Mouse (Mus musculus) limb, embryonic 11.5 days (tissue): ENCODE measurements around the gene AU018091. TPM values are rescaled to one million over a fixed set of nuclear protein-coding genes. Genes with fewer than 3 reads are reported as not detected.
"Not testable (repeated sequence)": the region's sequence is repeated elsewhere in the genome, so short reads cannot be mapped to it uniquely, and the experiment has no call there.

Source experiments
- ATAC-seq: fragments of 200-750 bp; cut with Nextera tagmentation; 2 replicates; pipeline ENCODE4 v1.8.0; 2017; ENCODE audit warnings: low read depth; ENCODE audit not compliant: insufficient number of reproducible peaks, low FRiP score, low TSS enrichment
- DNase-seq: peaks from one replicate; pipeline ENCODE4 v3.0.0-alpha.2; 2015; ENCODE audit warnings: low spot score
- H3K27ac ChIP-seq: fragments of 300-500 bp; sonication (generic); replicated peaks from 2 replicates; pipeline ENCODE4 v1.5.1; 2014; ENCODE audit warnings: low read depth, mild to moderate bottlenecking, low read length
- H3K27me3 ChIP-seq: fragments of 300-500 bp; sonication (generic); 2 replicates; pipeline ENCODE4 v1.6.1; 2014; ENCODE audit warnings: mild to moderate bottlenecking, low read length, mixed read lengths; ENCODE audit not compliant: control insufficient read depth, insufficient read depth
- H3K36me3 ChIP-seq: fragments of 300-500 bp; sonication (generic); 2 replicates; pipeline ENCODE4 v1.6.1; 2014; ENCODE audit warnings: mild to moderate bottlenecking, low read length, moderate library complexity, mixed read lengths; ENCODE audit not compliant: control insufficient read depth, insufficient read depth
- H3K4me1 ChIP-seq: fragments of 300-500 bp; sonication (generic); 2 replicates; pipeline ENCODE4 v1.6.1; 2014; ENCODE audit warnings: low read length, mixed read lengths; ENCODE audit not compliant: control insufficient read depth, insufficient read depth
- H3K4me2 ChIP-seq: fragments of 300-500 bp; sonication (generic); 2 replicates; pipeline ENCODE4 v1.6.1; 2014; ENCODE audit warnings: low read depth, mild to moderate bottlenecking, moderate library complexity; ENCODE audit not compliant: severe bottlenecking
- H3K4me3 ChIP-seq: fragments of 300-500 bp; sonication (generic); 2 replicates; pipeline ENCODE4 v1.5.1; 2014; ENCODE audit warnings: low read depth, low read length
- H3K9ac ChIP-seq: fragments of 300-500 bp; sonication (generic); 2 replicates; pipeline ENCODE4 v1.6.1; 2014; ENCODE audit warnings: mild to moderate bottlenecking, low read length
- H3K9me3 ChIP-seq: fragments of 300-500 bp; sonication (generic); 2 replicates; pipeline ENCODE4 v1.6.1; 2016; ENCODE audit warnings: low read length; ENCODE audit not compliant: control insufficient read depth
- WGBS: fragments of 180-500 bp; shearing (Covaris S2); extraction: QIAGEN DNeasy Blood & Tissue Kit; methylation state at CpG from one replicate; pipeline ENCODE4 v1.1.7; 2014; 5-methylcytosine and 5-hydroxymethylcytosine counted together
- polyA plus RNA-seq: library from polyadenylated mRNA; unstranded; fragments of >200 nt; fragmentation: Nextera tagmentation; extraction: Ambion mirVana; gene quantifications from 2 replicates; pipeline ENCODE4 v1.2.1, GENCODE M21; 2014

AU018091 gene
- polyA plus RNA-seq, 1 experiment from 2014 or later, result 0.27 TPM

- no peak overlapping the region for H3K4me3 ChIP-seq
- DNase-seq (no peak), ATAC-seq (no peak)
- H3K9me3 ChIP-seq, result no peaks in the 10 kb centered on the region; the same call in 1 of the 2 replicates
- H3K4me2 ChIP-seq, result no peak overlapping the region
- WGBS, result 78% methylated on average over 6 of the region's 6 CpGs
- no peaks in the 10 kb centered on the region for H3K4me1 ChIP-seq
- H3K9ac ChIP-seq, result no peak overlapping the region
- H3K36me3 ChIP-seq, result no peaks in the 10 kb centered on the region
- no peak overlapping the region for H3K27ac ChIP-seq
- H3K27me3 ChIP-seq, result no peaks in the 10 kb centered on the region
Measured at GRCm38 (mm10) chr7:3164381-3164780, 4.6 kb downstream of the AU018091 start.

GRCm38 (mm10) chr7:3150376-3150775, 18.6 kb downstream of the AU018091 start:
- H3K27ac ChIP-seq, result no peak overlapping the region
- H3K4me1 ChIP-seq, result no peaks in the 10 kb centered on the region
- no peaks in the 10 kb centered on the region for H3K27me3 ChIP-seq
- H3K9me3 ChIP-seq, result no peaks in the 10 kb centered on the region; the same call in 1 of the 2 replicates
- H3K9ac ChIP-seq, result no peak overlapping the region
- no peak overlapping the region for H3K4me2 ChIP-seq
- H3K36me3 ChIP-seq, result no peaks in the 10 kb centered on the region
- no peak for DNase-seq
- no peak for ATAC-seq
- H3K4me3 ChIP-seq, result no peak overlapping the region
- WGBS, result 76% methylated on average over 1 of the region's 1 CpGs

- H3K4me1 ChIP-seq, result no peaks in the 10 kb centered on the region
- no peak overlapping the region for H3K4me3 ChIP-seq
- H3K36me3 ChIP-seq, result no peaks in the 10 kb centered on the region
- no peak for DNase-seq
- no peak for ATAC-seq
- H3K27ac ChIP-seq, result no peak overlapping the region
- no peak overlapping the region for H3K4me2 ChIP-seq
- H3K27me3 ChIP-seq, result no peaks in the 10 kb centered on the region
- no peak overlapping the region for H3K9ac ChIP-seq
- peaks cover 5% of the 10 kb centered on the region; the same call in 1 of the 2 replicates for H3K9me3 ChIP-seq
Measured at GRCm38 (mm10) chr7:3146072-3146471, 22.9 kb downstream of the AU018091 start.

GRCm38 (mm10) chr7:3143329-3143728, 25.7 kb downstream of the AU018091 start:
- Histone ChIP-seq H3K27ac (no peak overlapping the region), H3K4me1 (no peaks in the 10 kb centered on the region), H3K9ac (no peak overlapping the region), H3K36me3 (no peaks in the 10 kb centered on the region), H3K4me3 (no peak overlapping the region), H3K27me3 (no peaks in the 10 kb centered on the region), H3K9me3 (peaks cover 5% of the 10 kb centered on the region; the same call in 1 of the 2 replicates), H3K4me2 (no peak overlapping the region)
- no peak for ATAC-seq
- WGBS, result 27% methylated on average over 1 of the region's 1 CpGs
- no peak for DNase-seq

- ATAC-seq (no peak), DNase-seq (no peak)
- Histone ChIP-seq H3K27me3 (no peaks in the 10 kb centered on the region), H3K9ac (no peak overlapping the region), H3K9me3 (no peaks in the 10 kb centered on the region; the same call in 1 of the 2 replicates), H3K27ac (no peak overlapping the region), H3K4me2 (no peak overlapping the region), H3K4me3 (no peak overlapping the region), H3K36me3 (no peaks in the 10 kb centered on the region), H3K4me1 (no peaks in the 10 kb centered on the region)
- 85% methylated on average over 4 of the region's 4 CpGs for WGBS
Measured at GRCm38 (mm10) chr7:3135606-3136005, 33.4 kb downstream of the AU018091 start.

GRCm38 (mm10) chr7:3134654-3135053, 34.3 kb downstream of the AU018091 start:
- DNase-seq, result no peak
- no peaks in the 10 kb centered on the region for H3K36me3 ChIP-seq
- no peak overlapping the region for H3K27ac ChIP-seq
- 64% methylated on average over 1 of the region's 1 CpGs for WGBS
- H3K9ac ChIP-seq, result no peak overlapping the region
- H3K27me3 ChIP-seq, result no peaks in the 10 kb centered on the region
- H3K4me2 ChIP-seq, result no peak overlapping the region
- no peaks in the 10 kb centered on the region for H3K4me1 ChIP-seq
- ATAC-seq, result no peak
- no peak overlapping the region for H3K4me3 ChIP-seq
- H3K9me3 ChIP-seq, result no peaks in the 10 kb centered on the region; the same call in 1 of the 2 replicates

- Histone ChIP-seq H3K4me3 (no peak overlapping the region), H3K36me3 (no peaks in the 10 kb centered on the region), H3K4me2 (no peak overlapping the region), H3K4me1 (no peaks in the 10 kb centered on the region), H3K9me3 (no peaks in the 10 kb centered on the region; the same call in 1 of the 2 replicates), H3K27me3 (no peaks in the 10 kb centered on the region), H3K9ac (no peak overlapping the region), H3K27ac (no peak overlapping the region)
- 70% methylated on average over 1 of the region's 1 CpGs for WGBS
- no peak for DNase-seq
- no peak for ATAC-seq
Measured at GRCm38 (mm10) chr7:3130342-3130741, 38.7 kb downstream of the AU018091 start.

GRCm38 (mm10) chr7:3128564-3128963, 40.4 kb downstream of the AU018091 start:
- H3K4me2 ChIP-seq, H3K4me1 ChIP-seq, DNase-seq, H3K9me3 ChIP-seq, H3K9ac ChIP-seq, H3K27me3 ChIP-seq, ATAC-seq, H3K36me3 ChIP-seq, H3K27ac ChIP-seq, H3K4me3 ChIP-seq: not testable (repeated sequence)

GRCm38 (mm10) chr7:3111193-3111592, 57.8 kb downstream of the AU018091 start:
- not testable (repeated sequence) for H3K36me3 ChIP-seq, H3K4me1 ChIP-seq, H3K4me3 ChIP-seq, H3K27ac ChIP-seq, DNase-seq, ATAC-seq, H3K9me3 ChIP-seq, H3K27me3 ChIP-seq, H3K4me2 ChIP-seq, H3K9ac ChIP-seq
- no CpG with 5 or more reads among the region's 6 CpGs for WGBS
